Mouse (Mus musculus): ENCODE results near the gene Esp3.
"Not testable (repeated sequence)": the region's sequence is repeated elsewhere in the genome, so short reads cannot be mapped to it uniquely, and the experiment has no call there.

The Esp3 gene

GRCm38 (mm10) chr17:40631775-40632174 lies at the start of gene Esp3:
Gene Esp3, plus strand, starts transcription at chr17:40632075.
- DNase-seq = not testable (repeated sequence)

GRCm38 (mm10) chr17:40583906-40584305 lies 48.0 kb upstream of the Esp3 start:
- not testable (repeated sequence) for DNase-seq

GRCm38 (mm10) chr17:40591297-40591696 lies 40.6 kb upstream of the Esp3 start:
- no peak for DNase-seq

GRCm38 (mm10) chr17:40598294-40598693 lies 33.6 kb upstream of the Esp3 start, which contains the start of gene Esp4:
Gene Esp4, plus strand, starts transcription at chr17:40598594.
- no peak for DNase-seq

GRCm38 (mm10) chr17:40662118-40662679 lies 30.3 kb downstream of the Esp3 start:
- DNase-seq = not testable (repeated sequence)

- not testable (repeated sequence) for DNase-seq
Observed at GRCm38 (mm10) chr17:40663161-40663811, 31.4 kb downstream of the Esp3 start.

Measured in kidney, adult 9 months (tissue).